Mouse (Mus musculus) liver, postnatal 0 days (tissue): ENCODE results near the gene Bmp8b. TPM values are rescaled to one million over a fixed set of nuclear protein-coding genes. Genes with fewer than 3 reads are reported as not detected.
"Not testable (repeated sequence)": the region's sequence is repeated elsewhere in the genome, so short reads cannot be mapped to it uniquely, and the experiment has no call there.

Experiments
- ATAC-seq: fragments of 200-750 bp; cut with Nextera tagmentation; 2 replicates; pipeline ENCODE4 v1.8.0; 2017; ENCODE audit warnings: mild to moderate bottlenecking, moderate library complexity
- DNase-seq: peaks from one replicate; pipeline ENCODE4 v3.0.0-alpha.2; 2016
- H3K27ac ChIP-seq: fragments of 300-500 bp; sonication (generic); 2 replicates; pipeline ENCODE4 v1.5.1; 2014; ENCODE audit warnings: antibody characterized with exemption, moderate library complexity, mild to moderate bottlenecking, low read depth
- H3K27me3 ChIP-seq: fragments of 300-500 bp; sonication (generic); 2 replicates; pipeline ENCODE4 v1.6.1; 2014; ENCODE audit warnings: low read length, control low read depth, mixed read lengths; ENCODE audit not compliant: insufficient read depth
- H3K36me3 ChIP-seq: fragments of 300-500 bp; sonication (generic); replicated peaks from 2 replicates; pipeline ENCODE4 v1.6.1; 2014; ENCODE audit warnings: mild to moderate bottlenecking, control low read depth, low read length, moderate library complexity, mixed read lengths; ENCODE audit not compliant: insufficient read depth
- H3K4me1 ChIP-seq: fragments of 300-500 bp; sonication (generic); 2 replicates; pipeline ENCODE4 v1.6.1; 2014; ENCODE audit warnings: antibody characterized with exemption, mild to moderate bottlenecking, control low read depth; ENCODE audit not compliant: insufficient read depth
- H3K4me2 ChIP-seq: fragments of 300-500 bp; sonication (generic); 2 replicates; pipeline ENCODE4 v1.6.1; 2014; ENCODE audit warnings: low read depth, mild to moderate bottlenecking, low read length, moderate library complexity, mixed read lengths
- H3K4me3 ChIP-seq: fragments of 300-500 bp; sonication (generic); 2 replicates; pipeline ENCODE4 v1.5.1; 2014; ENCODE audit warnings: low read depth, low read length
- H3K9ac ChIP-seq: fragments of 300-500 bp; sonication (generic); replicated peaks from 2 replicates; pipeline ENCODE4 v1.6.1; 2014; ENCODE audit warnings: mild to moderate bottlenecking, moderate library complexity
- H3K9me3 ChIP-seq: fragments of 300-500 bp; sonication (generic); 2 replicates; pipeline ENCODE4 v1.6.1; 2016; ENCODE audit warnings: mild to moderate bottlenecking, control low read depth, low read length, mixed read lengths
- CTCF ChIP-seq: sonication (generic); IDR thresholded peaks from 2 replicates; pipeline ENCODE4 v1.5.1; 2016; ENCODE audit warnings: antibody characterized with exemption, low read depth
- EP300 ChIP-seq: IDR thresholded peaks from 2 replicates; pipeline ENCODE4 v1.6.1; 2016; ENCODE audit warnings: antibody characterized with exemption, low read depth, mild to moderate bottlenecking
- WGBS: fragments of 180-500 bp; shearing (Covaris S2); extraction: QIAGEN DNeasy Blood & Tissue Kit; methylation state at CpG from one replicate; pipeline ENCODE4 v1.1.7; 2014; ENCODE audit not compliant: insufficient replicate concordance; 5-methylcytosine and 5-hydroxymethylcytosine counted together
- polyA plus RNA-seq: library from polyadenylated mRNA; unstranded; fragments of >200 nt; fragmentation: Nextera tagmentation; extraction: Ambion mirVana; gene quantifications from 2 replicates; pipeline ENCODE4 v1.2.1, GENCODE M21; 2015

The Bmp8b gene
- polyA plus RNA-seq, 1 experiment from 2014 or later = 0.07 TPM

DNA sequence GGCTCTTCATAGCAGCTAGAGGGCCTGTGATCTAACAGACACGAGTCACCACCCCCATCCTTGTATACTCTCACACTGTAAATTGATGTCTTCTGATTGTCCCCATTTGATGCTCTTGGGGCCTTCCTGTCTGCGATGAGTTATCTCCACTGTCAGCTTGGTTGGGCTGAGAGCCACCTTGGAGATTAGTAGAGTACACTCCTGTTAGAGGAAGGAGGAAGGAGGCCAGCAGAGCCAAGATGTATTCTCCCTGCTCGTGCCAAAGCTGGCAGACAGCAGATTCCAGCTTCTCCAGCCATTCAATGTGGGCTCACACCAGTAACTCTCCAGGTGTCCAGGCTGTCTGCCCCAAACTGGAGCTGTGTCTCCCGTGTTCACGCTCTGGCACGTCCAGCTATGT lies 55.6 kb downstream of the Bmp8b start:
- no peak overlapping the region for H3K4me3 ChIP-seq
- no peak for TF ChIP-seq CTCF
- TF ChIP-seq EP300 = no peak
- WGBS = 62% methylated on average over 6 of the region's 6 CpGs
- no peak overlapping the region for H3K4me2 ChIP-seq
- H3K4me1 ChIP-seq = no peaks in the 10 kb centered on the region
- no peaks in the 10 kb centered on the region for H3K9me3 ChIP-seq
- DNase-seq = no peak
- no peaks in the 10 kb centered on the region for H3K36me3 ChIP-seq
- H3K27ac ChIP-seq = no peak overlapping the region
- ATAC-seq = no peak
- peaks cover 9% of the 10 kb centered on the region for H3K27me3 ChIP-seq
- H3K9ac ChIP-seq = no peak overlapping the region

DNA sequence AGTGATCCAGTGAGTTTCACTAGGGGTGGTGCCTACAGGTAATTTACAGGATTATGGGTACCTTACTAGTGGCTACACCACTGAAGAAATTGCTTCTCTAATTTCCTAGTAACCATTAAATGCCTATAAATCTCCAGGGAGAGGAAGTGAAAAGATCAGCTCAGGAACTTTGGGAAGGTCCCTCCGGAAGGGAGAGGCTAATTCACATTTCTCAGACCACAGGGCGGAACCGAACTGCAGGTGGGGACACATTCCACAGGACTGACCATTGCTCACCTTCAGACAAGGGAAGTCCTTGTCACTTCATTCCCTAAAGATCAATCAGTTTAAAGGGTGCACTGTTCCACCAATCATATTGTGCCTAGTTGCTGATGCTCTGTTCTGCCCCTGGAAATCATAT lies 56.3 kb downstream of the Bmp8b start:
- H3K27me3 ChIP-seq, H3K27ac ChIP-seq, H3K4me1 ChIP-seq, H3K36me3 ChIP-seq, H3K9me3 ChIP-seq, ATAC-seq, H3K4me2 ChIP-seq, DNase-seq, H3K4me3 ChIP-seq, H3K9ac ChIP-seq: not testable (repeated sequence)
- WGBS = 64% methylated on average over 3 of the region's 3 CpGs

GRCm38 (mm10) chr4:123162305-123162917 lies 57.4 kb downstream of the Bmp8b start:
- Histone ChIP-seq H3K27ac (no peak overlapping the region), H3K4me1 (no peaks in the 10 kb centered on the region), H3K4me2 (no peak overlapping the region), H3K4me3 (no peak overlapping the region), H3K9ac (no peak overlapping the region), H3K27me3 (peaks cover 8% of the 10 kb centered on the region), H3K9me3 (no peaks in the 10 kb centered on the region), H3K36me3 (no peaks in the 10 kb centered on the region)
- ATAC-seq (no peak), DNase-seq (no peak)
- TF ChIP-seq EP300 = no peak
- TF ChIP-seq CTCF = no peak
- 8% methylated on average over 15 of the region's 15 CpGs for WGBS

DNA sequence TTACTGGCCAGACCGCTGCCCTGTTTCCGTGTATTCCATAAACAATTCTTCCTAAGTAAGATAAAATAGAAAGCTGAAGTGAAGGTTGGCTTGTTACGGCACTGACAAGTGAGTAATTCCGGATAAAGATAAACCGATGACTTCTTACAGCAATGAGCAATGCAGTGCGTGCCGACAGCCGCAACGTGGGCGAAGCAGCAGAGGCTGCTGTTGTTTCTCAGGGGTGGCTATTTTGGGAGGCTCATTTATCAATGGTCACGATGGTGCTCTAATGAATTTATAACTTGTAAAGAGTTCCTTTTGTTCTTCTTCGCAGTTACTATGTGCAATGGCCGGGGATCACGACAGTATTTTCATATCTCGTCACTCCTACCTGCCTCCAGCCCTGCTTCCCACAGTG lies 59.2 kb downstream of the Bmp8b start:
- ATAC-seq (no peak), DNase-seq (no peak)
- 78% methylated on average over 15 of the region's 15 CpGs for WGBS
- no peak overlapping the region for H3K27ac ChIP-seq
- H3K4me2 ChIP-seq = no peak overlapping the region
- no peaks in the 10 kb centered on the region for H3K9me3 ChIP-seq
- H3K9ac ChIP-seq = no peak overlapping the region
- H3K27me3 ChIP-seq = peaks cover 8% of the 10 kb centered on the region
- TF ChIP-seq EP300 = no peak
- TF ChIP-seq CTCF = no peak
- H3K4me1 ChIP-seq = no peaks in the 10 kb centered on the region
- no peak overlapping the region for H3K4me3 ChIP-seq
- H3K36me3 ChIP-seq = no peaks in the 10 kb centered on the region

DNA sequence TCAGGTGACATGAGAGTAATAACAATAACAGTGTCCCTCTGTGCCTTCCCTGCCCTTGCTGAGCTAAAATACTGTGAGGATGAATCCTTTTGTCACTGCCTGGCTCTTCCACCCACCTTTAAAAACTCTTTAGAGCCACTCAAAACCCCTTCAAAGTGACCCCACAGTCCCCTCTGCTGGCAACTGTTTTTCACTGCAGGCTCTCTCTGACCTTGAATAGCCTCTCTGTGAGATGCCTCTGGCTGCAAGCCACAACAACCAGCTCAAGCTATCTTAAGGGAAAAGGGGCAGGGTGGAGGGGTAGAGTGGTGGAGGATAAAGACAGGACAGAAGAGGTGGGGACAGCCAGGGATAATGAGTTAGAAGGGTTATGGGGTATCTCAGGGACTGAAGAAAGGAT lies 66.8 kb downstream of the Bmp8b start:
- H3K27me3 ChIP-seq = peaks cover 7% of the 10 kb centered on the region
- H3K27ac ChIP-seq = no peak overlapping the region
- TF ChIP-seq CTCF (no peak), EP300 (no peak)
- no peak for DNase-seq
- no peak overlapping the region for H3K4me2 ChIP-seq
- no peak overlapping the region for H3K9ac ChIP-seq
- no peaks in the 10 kb centered on the region for H3K4me1 ChIP-seq
- ATAC-seq = no peak
- H3K9me3 ChIP-seq = no peaks in the 10 kb centered on the region
- H3K36me3 ChIP-seq = no peaks in the 10 kb centered on the region
- no peak overlapping the region for H3K4me3 ChIP-seq

Other genes with a start within 250 kb of the Bmp8b start
- 22.3 and 28.4 TPM in 2 replicates for gene Cap1, start 219.1 kb upstream of the Bmp8b start, polyA plus RNA-seq
- gene Mfsd2a, start 144.0 kb upstream of the Bmp8b start, polyA plus RNA-seq = not detected in 2 replicates
- 1.2 and 1.5 TPM in 2 replicates for gene Mycl, start 109.5 kb upstream of the Bmp8b start, polyA plus RNA-seq
- 7.1 and 7.5 TPM in 2 replicates for gene Trit1, start 88.6 kb upstream of the Bmp8b start, polyA plus RNA-seq
- not detected in 2 replicates for gene Oxct2b, start 11.1 kb downstream of the Bmp8b start, polyA plus RNA-seq
- 25.4 and 26.6 TPM in 2 replicates for gene Ppie, start 34.8 kb downstream of the Bmp8b start, polyA plus RNA-seq
- gene Hpcal4, start 78.1 kb downstream of the Bmp8b start, polyA plus RNA-seq = not detected in 2 replicates
- gene Nt5c1a, start 96.3 kb downstream of the Bmp8b start, polyA plus RNA-seq = not detected in 2 replicates
- gene Heyl, start 128.4 kb downstream of the Bmp8b start, polyA plus RNA-seq = 0.78 and 0.81 TPM in 2 replicates
- 31.5 and 33.2 TPM in 2 replicates for gene Pabpc4, start 157.2 kb downstream of the Bmp8b start, polyA plus RNA-seq
- gene Oxct2a, start 218.5 kb downstream of the Bmp8b start, polyA plus RNA-seq = not detected in 2 replicates
- gene Bmp8a, start 238.1 kb downstream of the Bmp8b start, polyA plus RNA-seq = 0.11 and 0.21 TPM in 2 replicates